Mouse (Mus musculus) heart, postnatal 0 days (tissue): ENCODE results near the gene Mapk1.

Experiments
- CTCF ChIP-seq: IDR thresholded peaks from 2 replicates; pipeline ENCODE4 v1.5.1; 2016; ENCODE audit warnings: antibody characterized with exemption, control low read depth, low read depth
- EP300 ChIP-seq: IDR thresholded peaks from 2 replicates; pipeline ENCODE4 v1.6.1; 2016; ENCODE audit warnings: antibody characterized with exemption, low read depth

DNA sequence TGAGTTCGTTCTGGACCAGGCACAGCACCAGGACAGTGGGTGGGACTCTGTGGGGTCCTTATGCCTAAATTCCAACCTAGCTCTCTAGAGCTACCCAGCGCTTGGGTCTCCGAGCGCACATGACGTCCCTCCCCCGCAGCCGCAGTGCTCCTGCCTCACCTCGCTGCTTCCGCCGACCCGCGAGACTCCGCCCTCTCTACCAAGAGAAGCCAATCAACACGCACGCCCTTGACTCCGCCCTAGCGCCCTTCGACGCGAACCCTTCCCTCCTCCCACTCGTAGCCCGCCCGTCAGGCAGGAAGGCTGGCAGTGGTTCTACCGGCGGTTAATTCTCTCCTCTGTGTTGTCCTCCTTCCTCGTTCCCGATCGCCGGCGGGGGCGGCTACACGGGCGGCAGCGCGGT, at the start of gene Mapk1:
- no peak for TF ChIP-seq CTCF
- no peak for TF ChIP-seq EP300
